Mouse (Mus musculus) cortical plate, adult 2 months (tissue): Measurements from ENCODE around the gene Krt12. TPM values are rescaled to one million over a fixed set of nuclear protein-coding genes. Genes with fewer than 3 reads are reported as not detected.

ENCODE experiments used
- H3K27ac ChIP-seq: fragments of 200-500 bp; 2 replicates; pipeline ENCODE4 v1.5.1; 2012; ENCODE audit warnings: low read length, control low read depth, inconsistent platforms; ENCODE audit not compliant: insufficient read depth
- H3K4me1 ChIP-seq: fragments of 200-500 bp; 2 replicates; pipeline ENCODE4 v1.6.1; 2011; ENCODE audit warnings: low read length; ENCODE audit not compliant: control insufficient read depth, insufficient read depth
- H3K4me3 ChIP-seq: fragments of 200-500 bp; 2 replicates; pipeline ENCODE4 v1.5.1; 2011; ENCODE audit warnings: mild to moderate bottlenecking, low read length, control low read depth; ENCODE audit not compliant: insufficient read depth
- CTCF ChIP-seq: fragments of 200-500 bp; IDR thresholded peaks from 2 replicates; pipeline ENCODE4 v1.5.1; 2011; ENCODE audit warnings: mild to moderate bottlenecking, control low read depth, low read length; ENCODE audit not compliant: insufficient read depth; ENCODE audit errors: extremely low read depth
- POLR2A ChIP-seq: fragments of 200-500 bp; IDR thresholded peaks from 2 replicates; pipeline ENCODE4 v1.6.1; 2011; ENCODE audit warnings: mild to moderate bottlenecking, low read length, control low read depth; ENCODE audit not compliant: insufficient read depth; ENCODE audit errors: extremely low read depth
- polyA plus RNA-seq: library from polyadenylated mRNA; depleted of rRNA; stranded (reverse); fragments of >200 nt; gene quantifications from 2 replicates; pipeline ENCODE4 v1.2.3, GENCODE M21; 2012

Gene Krt12
- polyA plus RNA-seq, 1 experiment, result 16.9 TPM

GRCm38 (mm10) chr11:99448769-99449168, 26.7 kb upstream of the Krt12 start:
- Histone ChIP-seq H3K4me3 (no peak overlapping the region), H3K4me1 (no peaks in the 10 kb centered on the region), H3K27ac (no peak overlapping the region)
- no peak for TF ChIP-seq POLR2A

GRCm38 (mm10) chr11:99441220-99441619, 19.2 kb upstream of the Krt12 start:
- no peaks in the 10 kb centered on the region for H3K4me1 ChIP-seq
- TF ChIP-seq CTCF (no peak), POLR2A (no peak)
- no peak overlapping the region for H3K4me3 ChIP-seq
- no peak overlapping the region for H3K27ac ChIP-seq

GRCm38 (mm10) chr11:99439465-99439864, 17.4 kb upstream of the Krt12 start:
- no peak overlapping the region for H3K4me3 ChIP-seq
- no peak overlapping the region for H3K27ac ChIP-seq
- TF ChIP-seq CTCF (no peak), POLR2A (no peak)
- H3K4me1 ChIP-seq, result no peaks in the 10 kb centered on the region

DNA sequence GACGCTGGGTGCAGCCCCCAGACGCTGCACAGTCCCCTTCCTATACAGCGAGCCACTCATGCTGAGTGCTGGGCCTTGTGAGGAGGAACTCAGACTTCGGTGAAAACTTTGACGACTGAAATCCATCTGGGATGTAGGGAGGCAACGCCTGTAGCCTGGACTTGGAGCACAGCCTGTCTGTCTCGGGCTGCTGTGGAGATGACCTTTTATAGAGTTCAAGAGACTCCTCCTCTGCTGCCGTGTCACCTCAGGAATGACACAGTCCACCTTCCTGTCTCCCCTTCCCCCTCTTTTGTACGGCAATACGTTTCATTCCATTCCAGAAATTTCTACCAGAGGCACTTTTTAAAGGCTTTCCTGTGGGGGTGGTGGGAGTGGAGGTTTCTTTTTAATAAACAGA, 15.9 kb upstream of the Krt12 start, which contains the start of gene Krt20:
Gene Krt20 (minus strand): TSS at position 179 of the 400 bp plus-strand sequence.
- H3K4me1 ChIP-seq, result no peaks in the 10 kb centered on the region
- no peak for TF ChIP-seq CTCF
- no peak for TF ChIP-seq POLR2A
- H3K4me3 ChIP-seq, result no peak within 1 kb of the TSS
- H3K27ac ChIP-seq, result no peak within 1 kb of the TSS

GRCm38 (mm10) chr11:99436625-99437024, 14.6 kb upstream of the Krt12 start:
- TF ChIP-seq CTCF (no peak), POLR2A (no peak)
- H3K4me1 ChIP-seq, result no peaks in the 10 kb centered on the region
- no peak overlapping the region for H3K27ac ChIP-seq
- no peak overlapping the region for H3K4me3 ChIP-seq

DNA sequence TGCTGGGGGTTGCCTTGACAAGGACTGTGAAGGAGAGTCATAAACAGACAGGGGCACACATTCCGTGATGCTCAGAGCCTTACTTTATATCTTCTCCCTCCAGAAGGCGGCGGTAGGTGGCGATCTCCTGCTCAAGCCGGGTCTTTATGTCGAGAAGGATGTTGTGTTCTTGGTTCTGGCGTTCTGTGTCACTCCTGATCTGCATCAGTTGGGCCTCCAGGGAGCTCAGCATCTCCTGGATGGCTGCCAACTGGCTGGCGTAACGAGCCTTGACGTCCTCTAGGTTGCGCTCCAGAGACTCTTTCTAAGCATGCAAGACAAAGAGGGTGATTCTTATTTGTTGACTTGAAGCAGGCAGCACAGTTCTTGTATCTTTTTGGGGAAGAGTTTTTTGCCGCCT, 8.6 kb upstream of the Krt12 start:
- Histone ChIP-seq H3K27ac (no peak overlapping the region), H3K4me1 (no peaks in the 10 kb centered on the region), H3K4me3 (no peak overlapping the region)
- TF ChIP-seq CTCF (no peak), POLR2A (no peak)

DNA sequence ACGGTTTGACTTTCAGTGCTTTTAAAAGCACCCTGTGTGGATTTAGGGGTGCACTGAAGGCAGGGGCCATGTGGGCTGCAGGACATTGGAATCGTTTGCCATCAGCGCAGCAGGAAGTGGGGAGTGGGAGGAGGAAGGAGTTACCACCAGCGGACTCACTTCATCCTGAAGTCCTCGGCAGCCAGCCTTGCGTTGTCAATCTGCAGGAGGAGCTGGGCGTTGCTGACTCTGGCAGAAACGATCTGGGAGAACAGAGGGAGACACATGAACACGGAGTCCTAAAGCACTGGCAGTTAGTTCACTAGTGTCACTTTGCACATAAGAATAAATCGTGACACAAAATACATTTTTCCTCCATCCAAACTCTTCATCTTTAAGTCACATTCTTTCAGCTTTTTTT, 1.5 kb downstream of the Krt12 start:
- H3K4me1 ChIP-seq, result peaks cover 2% of the 10 kb centered on the region
- TF ChIP-seq POLR2A (peak; percentile 25; the same call in 1 of the 2 replicates), CTCF (no peak)
- no peak overlapping the region for H3K27ac ChIP-seq
- peak overlapping the region; percentile 29; the same call in 1 of the 2 replicates for H3K4me3 ChIP-seq

DNA sequence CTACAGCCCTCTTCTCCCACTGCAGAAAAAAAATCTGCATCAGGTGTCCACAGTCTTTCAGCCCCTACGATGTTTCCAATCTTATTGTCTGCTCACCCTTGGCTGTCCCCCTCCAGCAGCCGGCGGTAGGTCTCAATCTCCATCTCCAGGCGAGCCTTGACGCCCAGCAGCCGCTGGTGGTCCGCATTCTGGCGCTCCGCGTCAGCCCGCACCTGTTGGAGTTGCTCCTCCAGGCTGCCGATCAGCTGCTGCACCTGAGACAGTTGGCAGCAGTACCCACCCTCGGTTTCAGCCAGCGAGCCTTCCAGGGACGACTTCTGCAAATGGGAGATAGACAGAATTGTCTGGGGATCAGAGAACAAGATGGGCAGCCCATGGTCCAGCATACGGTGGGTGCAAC, 4.2 kb downstream of the Krt12 start:
- H3K27ac ChIP-seq, result peak overlapping the region; percentile 51
- H3K4me3 ChIP-seq, result peak overlapping the region; percentile 59

DNA sequence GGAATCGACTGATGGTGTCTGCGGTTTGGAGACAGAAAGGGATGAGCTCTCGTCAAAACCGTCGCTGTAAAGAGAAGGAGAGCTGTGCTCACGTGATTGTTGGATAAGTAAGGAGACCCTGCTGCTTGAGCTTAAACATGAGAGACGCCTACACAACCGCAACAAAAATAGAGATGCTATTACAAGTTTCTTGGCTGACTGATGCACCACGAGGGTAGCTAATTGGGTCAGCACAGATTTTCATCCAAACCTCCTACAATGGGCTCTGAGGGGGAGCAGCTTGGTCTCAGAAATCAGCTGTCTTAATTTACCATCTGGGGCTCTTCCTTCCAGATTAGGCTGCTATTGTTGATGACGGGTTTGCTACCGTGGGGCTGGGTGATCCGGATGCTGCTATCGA, 5.2 kb downstream of the Krt12 start:
- H3K27ac ChIP-seq, result no peak overlapping the region
- peak overlapping the region; percentile 59 for H3K4me3 ChIP-seq
- TF ChIP-seq CTCF (no peak), POLR2A (0 out of 2 replicates have a peak, but pooled peaks have one; percentile 12)
- H3K4me1 ChIP-seq, result peaks cover 2% of the 10 kb centered on the region

More for the DNA sequence above, 4.2 kb downstream of the Krt12 start:
- H3K4me1 ChIP-seq, result peaks cover 2% of the 10 kb centered on the region
- TF ChIP-seq CTCF (no peak), POLR2A (no peak)

- no peaks in the 10 kb centered on the region for H3K4me1 ChIP-seq
- H3K4me3 ChIP-seq, result no peak overlapping the region
- no peak overlapping the region for H3K27ac ChIP-seq
- TF ChIP-seq CTCF (no peak), POLR2A (no peak)
Measured at GRCm38 (mm10) chr11:99414463-99415147, 7.5 kb downstream of the Krt12 start.

DNA sequence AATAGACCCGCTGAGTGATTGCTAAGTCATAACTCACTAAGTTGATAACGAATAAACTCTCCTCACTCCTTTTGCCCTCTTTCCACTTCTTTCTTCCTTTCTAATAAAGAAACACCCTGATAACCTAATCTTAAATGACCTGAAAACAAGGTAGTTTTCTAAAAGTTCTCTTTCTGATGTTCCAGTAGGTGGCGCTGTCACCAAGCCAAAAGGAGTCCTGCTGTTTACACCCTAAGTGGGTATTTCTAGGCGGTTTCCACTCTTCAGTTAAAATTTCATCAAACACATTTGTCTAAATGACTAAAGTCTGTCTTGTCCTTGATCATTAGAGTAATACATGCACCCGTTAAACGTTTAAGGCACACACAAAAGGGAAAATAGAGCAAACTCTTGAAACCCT, 8.8 kb downstream of the Krt12 start:
- no peak overlapping the region for H3K4me3 ChIP-seq
- no peaks in the 10 kb centered on the region for H3K4me1 ChIP-seq
- no peak overlapping the region for H3K27ac ChIP-seq
- peak; percentile 58; the same call in 1 of the 2 replicates for TF ChIP-seq CTCF
- TF ChIP-seq POLR2A, result no peak
